Mouse (Mus musculus): ENCODE results near the gene Notch4. TPM values are rescaled to one million over a fixed set of nuclear protein-coding genes. Genes with fewer than 3 reads are reported as not detected.

Gene Notch4
- polyA plus RNA-seq, 1 experiment from 2014 or later: 13.1 TPM

DNA sequence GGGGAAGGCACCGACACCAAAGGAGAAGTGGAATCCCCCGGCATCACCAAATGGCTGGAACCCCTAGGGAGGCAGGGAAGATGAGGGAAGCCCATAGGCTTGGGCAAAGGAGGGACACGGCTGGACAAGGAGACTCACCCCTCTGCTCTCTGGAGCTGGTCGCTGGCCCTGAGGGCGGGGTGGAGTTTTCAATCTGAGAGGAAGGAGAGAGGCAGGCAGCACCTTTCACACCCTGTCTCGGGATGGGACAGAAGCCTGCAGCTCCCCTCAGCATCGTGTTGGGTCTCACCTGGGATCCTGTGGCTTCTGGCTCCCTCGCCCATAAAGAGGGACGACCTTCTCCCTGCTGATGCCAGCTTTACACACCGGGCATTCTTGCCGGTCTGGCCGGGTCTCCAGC, 37.7 kb downstream of the Notch4 start:
- Histone ChIP-seq H3K27me3 (no peaks in the 10 kb centered on the region), H3K9me3 (replicated peaks) (no peaks in the 10 kb centered on the region), H3K4me2 (replicated peaks) (peak overlapping the region; percentile 92), H3K9ac (no peak overlapping the region), H3K27ac (no peak overlapping the region), H3K4me1 (peaks cover 35% of the 10 kb centered on the region), H3K36me3 (peaks cover 18% of the 10 kb centered on the region), H3K4me3 (peak overlapping the region; percentile 96; the same call in 1 of the 2 replicates)
- no peak for ATAC-seq (ENCODE audit: low FRiP score)
- WGBS: 88% methylated on average over 12 of the region's 12 CpGs

DNA sequence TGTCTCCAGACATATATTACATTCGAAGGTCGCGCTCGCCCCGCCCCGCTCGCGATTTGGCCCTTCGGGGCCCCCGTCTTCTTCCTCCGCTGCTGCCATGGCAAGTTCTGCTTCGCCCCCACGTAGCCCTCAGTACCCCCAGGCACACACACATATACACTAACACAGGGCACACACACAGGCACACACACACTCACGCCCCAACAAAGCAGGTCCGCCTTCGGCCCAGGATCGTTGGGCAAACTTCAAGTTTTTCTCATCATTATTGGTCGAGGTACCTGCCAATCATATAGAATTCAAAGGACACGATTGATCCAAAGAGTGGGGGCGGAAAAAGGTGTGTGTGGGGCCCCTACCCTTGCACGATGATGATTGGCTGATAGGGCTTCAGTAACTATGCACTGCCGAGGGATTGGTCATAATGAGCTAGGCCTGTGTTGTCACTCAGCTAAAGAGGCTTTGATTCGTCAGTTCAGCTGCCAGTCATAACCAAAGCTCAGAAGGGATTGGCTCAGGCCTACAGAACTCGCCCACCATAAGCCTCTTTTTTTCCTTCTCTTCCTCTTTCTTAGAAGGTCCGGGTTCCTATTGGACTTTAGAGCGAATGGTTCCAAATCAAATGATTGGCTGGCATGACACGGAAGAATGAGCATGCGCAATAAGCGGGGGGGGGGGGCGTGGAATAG, 39.5 kb downstream of the Notch4 start, which contains the start of gene Rnf5:
Rnf5 (minus strand) TSS at position 316 of the 686 bp plus-strand sequence.
- peaks cover 18% of the 10 kb centered on the region for H3K36me3 ChIP-seq
- no peaks in the 10 kb centered on the region for H3K9me3 ChIP-seq (replicated peaks)
- WGBS: under 1% methylated on average over 30 of the region's 30 CpGs
- no peaks in the 10 kb centered on the region for H3K27me3 ChIP-seq
- peak within 1 kb of the TSS; percentile 94 for H3K27ac ChIP-seq
- peak within 1 kb of the TSS; percentile 98 for H3K4me2 ChIP-seq (replicated peaks)
- peak within 1 kb of the TSS; percentile 96 for H3K4me3 ChIP-seq
- H3K9ac ChIP-seq: peak within 1 kb of the TSS; percentile 100
- peak; percentile 95 for ATAC-seq (ENCODE audit: low FRiP score)
- H3K4me1 ChIP-seq: peaks cover 42% of the 10 kb centered on the region

DNA sequence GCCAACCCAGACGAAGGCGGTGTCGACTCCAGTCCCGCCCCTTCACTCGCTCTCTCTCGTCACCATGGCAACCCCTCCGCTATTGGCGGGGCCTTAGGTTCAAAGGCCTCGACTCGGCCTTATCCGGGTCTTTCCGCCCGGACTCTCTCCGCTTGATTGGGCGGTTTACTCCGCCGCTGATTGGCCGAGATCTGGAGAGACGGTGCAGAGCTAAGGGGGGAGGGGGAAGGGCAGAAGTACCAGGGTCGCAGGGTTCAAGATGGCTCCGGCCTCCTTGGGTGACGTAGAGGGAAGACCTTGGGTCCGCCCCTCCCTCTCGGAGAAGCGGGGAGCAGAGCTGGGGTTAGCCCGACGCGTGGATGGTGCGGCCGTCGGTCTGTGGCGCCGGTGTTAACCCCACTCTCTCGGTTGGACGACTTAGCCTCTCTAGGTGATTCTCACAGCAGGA, 40.0 kb downstream of the Notch4 start, which contains the start of gene Agpat1:
Agpat1 (plus strand) TSS at position 202 of the 448 bp plus-strand sequence.
- peaks cover 18% of the 10 kb centered on the region for H3K36me3 ChIP-seq
- ATAC-seq (ENCODE audit: low FRiP score): peak; percentile 89
- H3K4me1 ChIP-seq: peaks cover 47% of the 10 kb centered on the region
- peak within 1 kb of the TSS; percentile 96 for H3K4me3 ChIP-seq
- H3K9me3 ChIP-seq (replicated peaks): no peaks in the 10 kb centered on the region
- H3K27ac ChIP-seq: peak within 1 kb of the TSS; percentile 94
- H3K4me2 ChIP-seq (replicated peaks): peak within 1 kb of the TSS; percentile 98
- WGBS: 0% methylated on average over 35 of the region's 35 CpGs
- H3K9ac ChIP-seq: peak within 1 kb of the TSS; percentile 100
- no peaks in the 10 kb centered on the region for H3K27me3 ChIP-seq

DNA sequence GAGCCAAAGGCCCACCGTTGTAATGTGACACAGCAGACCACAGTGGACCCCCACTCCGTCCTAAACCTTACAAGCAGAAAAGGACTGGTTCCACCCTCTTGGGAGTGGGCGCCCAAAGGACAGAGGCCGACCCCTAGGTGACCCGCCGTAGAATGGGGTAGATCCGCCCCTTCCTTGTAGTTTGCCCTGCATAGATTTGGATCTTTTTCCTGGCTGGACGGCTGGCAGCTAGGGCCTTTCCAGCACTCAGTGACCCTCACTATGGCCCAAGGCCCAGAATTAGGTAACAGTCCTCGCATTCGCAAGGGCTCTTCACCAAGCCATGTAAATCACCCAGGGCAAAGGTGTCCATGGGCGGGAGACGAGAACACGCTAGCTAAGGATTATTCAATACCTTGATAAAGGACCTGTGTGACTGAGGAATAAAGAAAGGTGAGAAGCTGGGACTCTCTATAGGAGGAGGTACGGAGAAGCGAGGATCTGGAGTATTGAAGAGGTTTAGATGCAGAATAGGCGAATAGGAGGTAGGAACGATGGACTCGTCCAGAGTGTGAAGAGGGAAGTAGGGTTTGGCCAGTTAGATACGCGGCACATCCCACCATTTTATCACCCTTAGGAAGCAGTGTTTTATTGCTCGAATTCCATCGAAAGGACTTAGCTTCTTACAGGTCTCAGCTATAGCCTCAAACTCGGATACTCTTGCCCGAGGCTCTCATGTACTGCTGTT, 40.6 kb downstream of the Notch4 start:
- Histone ChIP-seq H3K36me3 (peaks cover 18% of the 10 kb centered on the region), H3K27me3 (no peaks in the 10 kb centered on the region), H3K27ac (peak overlapping the region; percentile 94), H3K4me3 (peak overlapping the region; percentile 96), H3K4me1 (peaks cover 47% of the 10 kb centered on the region), H3K9ac (peak overlapping the region; percentile 100), H3K4me2 (replicated peaks) (peak overlapping the region; percentile 98), H3K9me3 (replicated peaks) (no peaks in the 10 kb centered on the region)
- WGBS: 20% methylated on average over 24 of the region's 24 CpGs
- ATAC-seq (ENCODE audit: low FRiP score): no peak

DNA sequence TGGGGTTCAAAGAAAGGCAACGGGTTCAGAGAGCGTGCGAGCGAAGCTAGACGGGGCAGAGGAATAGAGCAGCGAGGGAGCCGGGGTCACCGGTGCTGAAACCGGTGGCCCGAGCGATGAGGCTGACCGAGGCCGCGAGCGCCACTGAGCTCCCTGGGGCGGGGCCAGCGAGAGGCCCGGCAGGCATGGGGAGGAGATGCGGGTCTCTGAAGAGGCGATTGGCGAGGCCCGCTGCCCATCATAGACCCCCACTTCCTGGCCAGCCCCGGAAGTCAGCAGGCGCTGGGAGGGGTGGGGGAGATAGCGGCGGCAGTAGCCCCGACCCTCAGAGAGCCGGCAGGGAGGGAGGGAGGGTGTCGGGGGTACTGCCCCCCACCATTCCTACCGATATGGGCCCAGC, 41.5 kb downstream of the Notch4 start:
- H3K4me2 ChIP-seq (replicated peaks): peak overlapping the region; percentile 98
- H3K9ac ChIP-seq: peak overlapping the region; percentile 100
- 0% methylated on average over 24 of the region's 30 CpGs for WGBS
- ATAC-seq (ENCODE audit: low FRiP score): peak; percentile 42
- H3K36me3 ChIP-seq: peaks cover 12% of the 10 kb centered on the region
- no peaks in the 10 kb centered on the region for H3K27me3 ChIP-seq
- H3K9me3 ChIP-seq (replicated peaks): no peaks in the 10 kb centered on the region
- peak overlapping the region; percentile 96 for H3K4me3 ChIP-seq
- peak overlapping the region; percentile 94 for H3K27ac ChIP-seq
- H3K4me1 ChIP-seq: peaks cover 47% of the 10 kb centered on the region

DNA sequence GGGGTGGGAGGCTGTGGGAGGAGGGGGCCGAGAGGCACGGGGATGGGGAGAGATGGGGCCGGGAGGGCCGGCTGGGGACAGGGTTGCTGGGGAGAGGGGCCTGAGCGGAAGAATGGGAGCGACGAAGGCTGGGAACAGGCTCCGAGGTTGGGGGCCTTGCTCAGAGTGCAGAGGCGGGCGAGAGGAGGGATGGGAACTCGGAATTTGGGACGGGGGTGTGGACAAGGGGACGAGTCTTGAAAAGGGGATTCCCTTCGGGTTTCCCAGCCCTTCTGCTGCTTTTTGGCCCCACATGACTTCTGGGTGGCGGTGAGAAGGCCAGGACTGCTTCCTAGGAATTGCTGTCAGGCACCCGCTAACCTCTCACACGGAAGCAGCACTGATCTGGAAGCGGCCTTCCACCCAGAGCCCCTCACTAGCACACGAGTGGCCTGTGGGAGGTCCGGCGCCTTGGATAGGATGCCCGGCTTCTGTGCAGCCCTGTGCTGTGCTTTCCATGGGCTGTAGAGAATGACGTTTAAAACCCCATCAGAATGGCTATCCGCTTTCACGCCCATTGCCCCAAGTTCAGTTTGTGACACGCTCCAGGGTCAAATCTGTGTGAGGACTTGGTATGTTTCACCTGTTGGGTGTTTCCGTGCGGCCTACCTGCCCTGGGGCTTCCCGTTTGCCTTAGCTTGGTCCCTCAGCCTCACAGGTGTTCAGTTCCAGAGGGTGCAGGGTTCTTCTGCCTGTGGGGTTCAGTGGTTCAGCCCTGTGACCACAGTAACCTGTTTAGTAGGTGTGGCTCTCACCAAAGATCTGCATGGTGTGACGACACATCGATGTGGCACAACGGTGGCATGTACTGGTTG, 42.3 kb downstream of the Notch4 start:
- peak overlapping the region; percentile 94 for H3K27ac ChIP-seq
- no peaks in the 10 kb centered on the region for H3K9me3 ChIP-seq (replicated peaks)
- H3K36me3 ChIP-seq: peaks cover 17% of the 10 kb centered on the region
- 18% methylated on average over 32 of the region's 32 CpGs for WGBS
- H3K4me3 ChIP-seq: peak overlapping the region; percentile 96
- H3K4me2 ChIP-seq (replicated peaks): peak overlapping the region; percentile 98
- no peak for ATAC-seq (ENCODE audit: low FRiP score)
- H3K27me3 ChIP-seq: no peaks in the 10 kb centered on the region
- peak overlapping the region; percentile 100 for H3K9ac ChIP-seq
- peaks cover 47% of the 10 kb centered on the region for H3K4me1 ChIP-seq

DNA sequence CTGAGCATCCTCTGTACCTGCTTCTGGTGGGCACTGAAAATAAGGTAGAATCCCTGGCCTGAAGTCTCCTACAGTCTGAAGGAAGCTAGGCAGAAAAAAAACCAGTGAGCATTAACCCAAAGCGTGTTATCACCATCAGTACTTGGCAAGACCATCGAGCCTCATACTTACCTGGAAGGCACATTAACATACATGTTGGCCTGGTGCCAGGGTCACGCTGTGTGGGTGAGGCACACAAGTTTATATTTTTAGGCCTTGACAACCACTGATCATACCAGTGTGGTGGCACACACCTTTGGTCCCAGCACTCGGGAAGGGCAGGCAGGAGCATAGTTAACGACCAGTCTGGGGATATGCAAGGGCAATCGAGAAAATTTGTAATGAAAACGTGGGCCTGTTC, 43.9 kb downstream of the Notch4 start:
- H3K4me1 ChIP-seq: peaks cover 35% of the 10 kb centered on the region
- ATAC-seq (ENCODE audit: low FRiP score): no peak
- no peak overlapping the region for H3K27ac ChIP-seq
- 92% methylated on average over 7 of the region's 7 CpGs for WGBS
- H3K4me3 ChIP-seq: no peak overlapping the region
- H3K36me3 ChIP-seq: peaks cover 27% of the 10 kb centered on the region
- 0 out of 2 replicates have a peak overlapping the region, but pooled peaks have one; percentile 27 for H3K9ac ChIP-seq
- H3K27me3 ChIP-seq: no peaks in the 10 kb centered on the region
- no peak overlapping the region for H3K4me2 ChIP-seq (replicated peaks)
- no peaks in the 10 kb centered on the region for H3K9me3 ChIP-seq (replicated peaks)

DNA sequence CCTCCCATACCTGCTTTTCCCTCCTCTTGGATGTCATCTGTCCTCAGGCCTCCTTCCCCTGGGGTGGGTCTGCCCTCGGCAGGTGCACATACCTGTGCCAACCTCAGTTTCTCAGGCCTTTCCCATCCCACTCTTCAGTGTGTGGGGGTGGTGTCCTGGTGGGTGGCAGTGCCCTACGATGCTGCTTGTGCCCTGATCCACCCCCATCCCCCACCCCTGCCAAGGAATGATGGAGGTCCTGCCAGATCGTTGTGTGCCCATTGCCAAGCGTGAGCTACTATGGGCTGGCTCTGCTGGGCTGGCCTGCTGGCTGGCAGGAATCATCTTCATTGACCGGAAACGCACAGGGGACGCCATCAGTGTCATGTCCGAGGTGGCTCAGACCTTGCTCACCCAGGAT, 47.0 kb downstream of the Notch4 start:
- Histone ChIP-seq H3K36me3 (peaks cover 55% of the 10 kb centered on the region), H3K27ac (no peak overlapping the region), H3K4me1 (peaks cover 28% of the 10 kb centered on the region), H3K4me2 (replicated peaks) (no peak overlapping the region), H3K9ac (no peak overlapping the region), H3K4me3 (no peak overlapping the region), H3K27me3 (no peaks in the 10 kb centered on the region), H3K9me3 (replicated peaks) (no peaks in the 10 kb centered on the region)
- ATAC-seq (ENCODE audit: low FRiP score): no peak
- WGBS: 94% methylated on average over 8 of the region's 8 CpGs

DNA sequence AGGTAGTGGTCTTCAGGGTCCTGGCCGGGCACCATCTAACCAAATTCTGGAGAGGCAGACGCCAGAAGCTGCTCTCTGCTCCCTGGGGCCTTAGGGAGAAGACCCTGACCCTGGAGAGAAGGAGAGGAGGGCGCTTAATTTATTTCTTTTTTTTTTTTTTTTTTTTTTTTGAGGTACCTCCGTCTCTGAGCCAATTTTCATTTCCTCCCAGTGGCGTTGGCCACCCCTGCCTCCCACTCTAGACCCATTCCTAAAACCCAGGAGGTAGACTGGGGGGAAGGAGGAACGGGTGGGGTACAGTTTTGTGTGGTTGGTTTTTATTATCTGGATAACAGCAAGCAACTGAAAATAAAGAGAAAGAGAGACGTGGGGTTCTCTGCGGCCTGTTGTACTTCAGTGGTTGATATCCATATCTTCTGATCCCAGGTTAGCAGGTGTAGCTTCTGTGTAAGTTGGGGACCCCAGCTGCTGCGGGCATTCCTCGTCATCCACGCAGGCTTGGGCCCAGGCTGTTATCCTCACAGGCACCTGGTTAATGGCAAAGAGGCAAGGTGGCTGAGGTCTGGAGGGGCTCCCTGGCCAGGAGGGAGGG, 49.1 kb downstream of the Notch4 start:
- no peak overlapping the region for H3K27ac ChIP-seq
- ATAC-seq (ENCODE audit: low FRiP score): no peak
- WGBS: 86% methylated on average over 11 of the region's 11 CpGs
- H3K9ac ChIP-seq: no peak overlapping the region
- H3K4me2 ChIP-seq (replicated peaks): no peak overlapping the region
- no peaks in the 10 kb centered on the region for H3K27me3 ChIP-seq
- peaks cover 15% of the 10 kb centered on the region for H3K4me1 ChIP-seq
- no peak overlapping the region for H3K4me3 ChIP-seq
- H3K9me3 ChIP-seq (replicated peaks): no peaks in the 10 kb centered on the region
- peaks cover 61% of the 10 kb centered on the region for H3K36me3 ChIP-seq

DNA sequence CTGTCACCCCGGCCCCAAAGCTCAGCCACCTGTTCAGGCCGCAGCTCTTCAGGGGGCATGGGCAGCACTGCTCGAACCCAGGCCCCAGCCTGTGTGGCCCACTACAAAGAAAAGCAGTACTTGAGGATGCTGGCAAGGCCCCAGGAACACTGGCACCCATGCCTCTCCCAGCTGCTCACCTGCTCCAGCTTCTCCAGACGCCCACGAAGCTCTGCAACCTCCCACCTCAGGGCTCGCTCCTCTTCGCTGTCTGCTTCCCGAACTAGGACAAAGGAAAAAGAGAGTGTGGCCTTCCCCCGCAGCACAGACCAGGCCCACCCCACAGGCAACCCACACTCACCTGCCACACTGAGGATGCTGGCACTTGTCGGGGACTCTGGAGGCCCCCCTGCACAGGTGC, 49.8 kb downstream of the Notch4 start:
- H3K4me2 ChIP-seq (replicated peaks): no peak overlapping the region
- H3K27me3 ChIP-seq: no peaks in the 10 kb centered on the region
- H3K36me3 ChIP-seq: peaks cover 61% of the 10 kb centered on the region
- no peak for ATAC-seq (ENCODE audit: low FRiP score)
- no peak overlapping the region for H3K27ac ChIP-seq
- H3K9me3 ChIP-seq (replicated peaks): no peaks in the 10 kb centered on the region
- H3K4me3 ChIP-seq: no peak overlapping the region
- WGBS: 85% methylated on average over 10 of the region's 10 CpGs
- H3K9ac ChIP-seq: peak overlapping the region; percentile 19; the same call in 1 of the 2 replicates
- H3K4me1 ChIP-seq: peaks cover 8% of the 10 kb centered on the region

DNA sequence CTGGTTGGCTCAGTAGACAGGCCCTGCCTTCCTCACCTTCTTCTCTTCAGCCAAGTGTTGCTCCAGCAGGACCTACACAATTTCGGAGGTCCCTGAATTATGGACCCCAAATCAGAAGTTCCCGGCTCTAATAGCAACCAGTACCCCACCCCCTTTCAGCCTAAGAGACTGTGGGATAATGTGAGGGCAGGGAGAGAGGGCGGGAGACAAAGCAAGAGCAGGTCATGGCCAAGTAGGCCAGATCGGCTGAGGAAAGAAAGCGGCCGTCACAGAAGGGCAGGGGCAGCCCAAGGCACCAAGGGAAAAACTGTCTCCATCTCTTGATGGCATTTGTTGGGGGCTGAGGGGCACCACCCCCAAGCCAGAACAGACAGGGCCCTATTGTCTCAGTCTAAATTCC, 51.8 kb downstream of the Notch4 start, which contains the start of gene Egfl8:
Egfl8 (minus strand) TSS at position 101 of the 400 bp plus-strand sequence.
- Histone ChIP-seq H3K9ac (no peak within 1 kb of the TSS; the same call in 1 of the 2 replicates), H3K36me3 (peaks cover 63% of the 10 kb centered on the region), H3K27ac (peak within 1 kb of the TSS; percentile 3; the same call in 1 of the 2 replicates), H3K4me2 (replicated peaks) (no peak within 1 kb of the TSS), H3K9me3 (replicated peaks) (no peaks in the 10 kb centered on the region), H3K27me3 (no peaks in the 10 kb centered on the region), H3K4me1 (peaks cover 6% of the 10 kb centered on the region; the same call in 1 of the 2 replicates), H3K4me3 (no peak within 1 kb of the TSS)
- no peak for ATAC-seq (ENCODE audit: low FRiP score)
- 54% methylated on average over 6 of the region's 6 CpGs for WGBS
